Mouse (Mus musculus): ENCODE results near the gene Mgat3. TPM values are rescaled to one million over a fixed set of nuclear protein-coding genes. Genes with fewer than 3 reads are reported as not detected.

The Mgat3 gene
- 10.5 and 11.1 TPM in 2 replicates for polyA plus RNA-seq (2014; fragmentation: Nextera tagmentation; extraction: Ambion mirVana)

DNA sequence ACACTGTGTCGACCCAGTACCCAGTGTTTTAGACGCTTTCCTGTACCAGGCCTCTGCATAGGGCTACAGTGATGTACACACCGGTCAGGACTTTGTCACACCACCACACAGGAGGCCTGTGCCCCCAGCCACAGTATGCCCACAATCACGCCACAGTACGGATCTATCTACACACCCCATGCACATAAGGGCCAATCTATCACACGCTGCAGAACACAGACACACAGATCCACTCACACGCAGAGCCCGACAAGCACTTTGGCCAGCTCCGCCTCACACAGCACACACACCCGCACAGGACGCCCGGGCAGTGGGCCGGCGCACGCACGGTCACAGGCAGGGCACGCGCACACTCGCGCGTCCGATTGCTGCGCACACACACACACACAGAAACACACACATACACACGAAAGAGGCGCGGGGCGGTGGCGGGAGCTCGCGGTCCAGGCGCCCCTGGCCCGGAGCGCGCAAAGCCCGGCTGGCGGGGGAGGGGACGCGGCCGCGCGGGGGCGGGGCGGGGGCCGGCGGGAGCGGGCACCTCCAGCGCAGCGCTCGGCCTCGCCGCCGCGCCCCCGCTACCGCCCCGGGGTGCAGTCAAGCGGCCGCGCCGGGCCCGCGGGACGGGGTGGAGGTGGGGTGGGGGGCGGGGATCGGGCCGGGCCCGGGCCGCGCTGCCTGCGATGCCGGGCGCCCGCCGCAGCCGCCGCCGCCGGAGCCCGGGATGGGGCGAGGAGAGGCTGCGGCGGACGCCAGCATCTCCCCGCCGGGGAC, at the start of gene Mgat3:
Gene Mgat3 (plus strand): TSS at position 721 of the 771 bp plus-strand sequence.
- H3K36me3 ChIP-seq (ENCODE audit: control insufficient read depth, insufficient read depth, low read length): no peaks in the 10 kb centered on the region
- peaks cover 29% of the 10 kb centered on the region for H3K4me1 ChIP-seq (replicated peaks; ENCODE audit: control insufficient read depth, insufficient read depth, low read length)
- H3K4me3 ChIP-seq (ENCODE audit: low read depth, low read length): peak within 1 kb of the TSS; percentile 72
- peak within 1 kb of the TSS; percentile 68 for H3K27ac ChIP-seq (ENCODE audit: low read depth)
- peak within 1 kb of the TSS; percentile 52 for H3K4me2 ChIP-seq (ENCODE audit: low read length)
- H3K27me3 ChIP-seq (replicated peaks; ENCODE audit: control insufficient read depth, insufficient read depth, low read length): no peaks in the 10 kb centered on the region
- H3K9me3 ChIP-seq (ENCODE audit: control insufficient read depth, low read length): no peaks in the 10 kb centered on the region
- peak within 1 kb of the TSS; percentile 84 for H3K9ac ChIP-seq (ENCODE audit: low read length)
- peak; percentile 85 for DNase-seq (ENCODE audit: low spot score)
- peak; percentile 55 for ATAC-seq (replicated peaks; ENCODE audit: low FRiP score, low TSS enrichment, low read depth)
- 4% methylated on average over 43 of the region's 85 CpGs for WGBS

- H3K9ac ChIP-seq (ENCODE audit: low read length): no peak overlapping the region
- no peak overlapping the region for H3K27ac ChIP-seq (ENCODE audit: low read depth)
- no peaks in the 10 kb centered on the region for H3K9me3 ChIP-seq (ENCODE audit: control insufficient read depth, low read length)
- no peak overlapping the region for H3K4me3 ChIP-seq (ENCODE audit: low read depth, low read length)
- H3K4me2 ChIP-seq (ENCODE audit: low read length): no peak overlapping the region
- H3K27me3 ChIP-seq (replicated peaks; ENCODE audit: control insufficient read depth, insufficient read depth, low read length): no peaks in the 10 kb centered on the region
- H3K36me3 ChIP-seq (ENCODE audit: control insufficient read depth, insufficient read depth, low read length): no peaks in the 10 kb centered on the region
- H3K4me1 ChIP-seq (replicated peaks; ENCODE audit: control insufficient read depth, insufficient read depth, low read length): no peaks in the 10 kb centered on the region
- DNase-seq (ENCODE audit: low spot score) (no peak), ATAC-seq (replicated peaks; ENCODE audit: low FRiP score, low TSS enrichment, low read depth) (no peak)
- 81% methylated on average over 4 of the region's 4 CpGs for WGBS
Observed at GRCm38 (mm10) chr15:80124651-80125050, 48.9 kb upstream of the Mgat3 start.

GRCm38 (mm10) chr15:80127191-80127590, 46.3 kb upstream of the Mgat3 start:
- ATAC-seq (replicated peaks; ENCODE audit: low FRiP score, low TSS enrichment, low read depth): no peak
- Histone ChIP-seq H3K9me3 (ENCODE audit: control insufficient read depth, low read length) (no peaks in the 10 kb centered on the region), H3K36me3 (ENCODE audit: control insufficient read depth, insufficient read depth, low read length) (no peaks in the 10 kb centered on the region)

DNA sequence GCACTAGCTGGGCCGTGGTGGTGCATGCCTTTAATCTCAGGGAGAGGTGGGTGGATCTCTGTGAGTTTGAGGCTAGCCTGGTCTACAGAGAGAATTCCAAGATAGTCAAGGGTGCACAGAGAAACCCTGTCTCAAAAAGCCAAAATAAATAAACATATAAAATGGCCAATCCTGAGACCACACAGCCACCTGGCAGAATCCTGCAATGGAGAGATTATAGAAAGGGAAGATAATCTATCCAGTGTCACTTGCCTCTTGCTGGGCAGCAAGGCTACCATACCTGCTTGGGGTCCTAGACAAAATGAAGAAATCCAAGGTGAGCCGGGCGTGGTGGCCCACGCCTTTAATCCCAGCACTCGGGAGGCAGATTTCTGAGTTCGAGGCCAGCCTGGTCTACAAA, 43.5 kb upstream of the Mgat3 start:
- 91% methylated on average over 6 of the region's 6 CpGs for whole genome bisulfite sequencing
- no peak overlapping the region for H3K4me2 ChIP-seq (ENCODE audit: low read length)
- H3K27me3 ChIP-seq (replicated peaks; ENCODE audit: control insufficient read depth, insufficient read depth, low read length): no peaks in the 10 kb centered on the region

More at GRCm38 (mm10) chr15:80127191-80127590, 46.3 kb upstream of the Mgat3 start:
- H3K27ac ChIP-seq (ENCODE audit: low read depth): no peak overlapping the region
- WGBS: 64% methylated on average over 1 of the region's 1 CpGs
- no peak overlapping the region for H3K9ac ChIP-seq (ENCODE audit: low read length)
- no peak overlapping the region for H3K4me2 ChIP-seq (ENCODE audit: low read length)
- DNase-seq (ENCODE audit: low spot score): no peak
- H3K4me3 ChIP-seq (ENCODE audit: low read depth, low read length): no peak overlapping the region
- no peaks in the 10 kb centered on the region for H3K27me3 ChIP-seq (replicated peaks; ENCODE audit: control insufficient read depth, insufficient read depth, low read length)
- no peaks in the 10 kb centered on the region for H3K4me1 ChIP-seq (replicated peaks; ENCODE audit: control insufficient read depth, insufficient read depth, low read length)

DNA sequence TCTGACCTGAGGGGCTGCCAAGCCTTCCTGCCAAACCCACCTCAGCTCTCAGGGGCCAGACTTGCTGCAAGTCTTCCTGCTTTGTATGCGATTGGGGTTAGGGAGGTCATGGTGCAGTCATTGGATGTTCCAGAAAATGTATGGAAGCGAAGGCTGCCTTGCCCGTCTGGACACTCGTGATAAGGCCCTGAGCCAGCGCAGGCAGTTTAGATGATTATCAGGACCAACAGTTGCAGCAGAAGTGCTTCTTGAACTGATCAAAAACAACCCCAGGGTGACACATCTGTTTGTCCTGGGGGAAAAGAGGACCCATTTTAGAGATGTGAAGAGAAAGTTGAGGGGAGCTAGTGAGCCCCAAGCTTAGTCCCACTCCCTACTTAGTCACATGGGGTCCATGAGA, 42.8 kb upstream of the Mgat3 start:
- DNase-seq (ENCODE audit: low spot score): no peak
- 78% methylated on average over 5 of the region's 5 CpGs for WGBS

More for the DNA sequence above, 43.5 kb upstream of the Mgat3 start:
- no peak for ATAC-seq (replicated peaks; ENCODE audit: low FRiP score, low TSS enrichment, low read depth)
- no peak for DNase-seq (ENCODE audit: low spot score)
- Histone ChIP-seq H3K36me3 (ENCODE audit: control insufficient read depth, insufficient read depth, low read length) (no peaks in the 10 kb centered on the region), H3K4me3 (ENCODE audit: low read depth, low read length) (no peak overlapping the region), H3K4me1 (replicated peaks; ENCODE audit: control insufficient read depth, insufficient read depth, low read length) (peaks cover 13% of the 10 kb centered on the region), H3K27ac (ENCODE audit: low read depth) (no peak overlapping the region), H3K9me3 (ENCODE audit: control insufficient read depth, low read length) (no peaks in the 10 kb centered on the region), H3K9ac (ENCODE audit: low read length) (no peak overlapping the region)

DNA sequence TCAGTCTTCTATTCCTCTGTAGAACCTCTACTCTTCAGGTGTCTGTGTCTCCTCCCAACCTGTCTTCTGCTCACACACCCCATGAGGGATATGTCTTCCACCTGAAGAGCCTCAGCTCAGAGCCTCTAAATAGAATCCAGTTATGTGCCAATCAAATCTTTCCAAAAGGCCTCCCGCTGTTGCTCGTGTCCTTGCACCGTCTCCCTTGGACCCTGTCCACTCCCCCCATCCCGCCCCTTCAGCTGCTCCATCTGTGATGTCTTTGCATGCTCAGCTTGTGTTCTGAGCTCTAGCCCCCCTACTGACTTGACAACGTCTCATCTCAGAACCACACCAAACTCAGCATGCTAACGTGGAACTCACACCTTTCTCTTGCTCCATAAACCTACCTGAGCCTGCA, 42.1 kb upstream of the Mgat3 start:
- Histone ChIP-seq H3K4me1 (replicated peaks; ENCODE audit: control insufficient read depth, insufficient read depth, low read length) (peaks cover 15% of the 10 kb centered on the region), H3K9me3 (ENCODE audit: control insufficient read depth, low read length) (no peaks in the 10 kb centered on the region), H3K9ac (ENCODE audit: low read length) (no peak overlapping the region), H3K27ac (ENCODE audit: low read depth) (no peak overlapping the region), H3K4me3 (ENCODE audit: low read depth, low read length) (no peak overlapping the region), H3K36me3 (ENCODE audit: control insufficient read depth, insufficient read depth, low read length) (no peaks in the 10 kb centered on the region), H3K4me2 (ENCODE audit: low read length) (no peak overlapping the region), H3K27me3 (replicated peaks; ENCODE audit: control insufficient read depth, insufficient read depth, low read length) (no peaks in the 10 kb centered on the region)
- WGBS: 85% methylated on average over 6 of the region's 6 CpGs
- DNase-seq (ENCODE audit: low spot score) (no peak), ATAC-seq (replicated peaks; ENCODE audit: low FRiP score, low TSS enrichment, low read depth) (no peak)

More for the DNA sequence above, 42.8 kb upstream of the Mgat3 start:
- Histone ChIP-seq H3K4me1 (replicated peaks; ENCODE audit: control insufficient read depth, insufficient read depth, low read length) (peaks cover 15% of the 10 kb centered on the region), H3K27ac (ENCODE audit: low read depth) (no peak overlapping the region), H3K27me3 (replicated peaks; ENCODE audit: control insufficient read depth, insufficient read depth, low read length) (no peaks in the 10 kb centered on the region), H3K9me3 (ENCODE audit: control insufficient read depth, low read length) (no peaks in the 10 kb centered on the region), H3K9ac (ENCODE audit: low read length) (no peak overlapping the region), H3K36me3 (ENCODE audit: control insufficient read depth, insufficient read depth, low read length) (no peaks in the 10 kb centered on the region), H3K4me3 (ENCODE audit: low read depth, low read length) (no peak overlapping the region), H3K4me2 (ENCODE audit: low read length) (no peak overlapping the region)
- ATAC-seq (replicated peaks; ENCODE audit: low FRiP score, low TSS enrichment, low read depth): no peak

GRCm38 (mm10) chr15:80132452-80132851, 41.1 kb upstream of the Mgat3 start:
- H3K4me3 ChIP-seq (ENCODE audit: low read depth, low read length): peak overlapping the region; percentile 80
- 81% methylated on average over 9 of the region's 9 CpGs for WGBS
- no peaks in the 10 kb centered on the region for H3K36me3 ChIP-seq (ENCODE audit: control insufficient read depth, insufficient read depth, low read length)
- ATAC-seq (replicated peaks; ENCODE audit: low FRiP score, low TSS enrichment, low read depth) (no peak), DNase-seq (ENCODE audit: low spot score) (no peak)
- no peaks in the 10 kb centered on the region for H3K9me3 ChIP-seq (ENCODE audit: control insufficient read depth, low read length)
- peak overlapping the region; percentile 99; the same call in 1 of the 2 replicates for H3K27ac ChIP-seq (ENCODE audit: low read depth)
- H3K27me3 ChIP-seq (replicated peaks; ENCODE audit: control insufficient read depth, insufficient read depth, low read length): no peaks in the 10 kb centered on the region
- H3K9ac ChIP-seq (ENCODE audit: low read length): no peak overlapping the region
- H3K4me2 ChIP-seq (ENCODE audit: low read length): peak overlapping the region; percentile 88
- peaks cover 15% of the 10 kb centered on the region for H3K4me1 ChIP-seq (replicated peaks; ENCODE audit: control insufficient read depth, insufficient read depth, low read length)

- peak; percentile 96 for DNase-seq (ENCODE audit: low spot score)
- Histone ChIP-seq H3K36me3 (ENCODE audit: control insufficient read depth, insufficient read depth, low read length) (no peaks in the 10 kb centered on the region), H3K4me1 (replicated peaks; ENCODE audit: control insufficient read depth, insufficient read depth, low read length) (peaks cover 15% of the 10 kb centered on the region), H3K4me2 (ENCODE audit: low read length) (peak within 1 kb of the TSS; percentile 88), H3K9me3 (ENCODE audit: control insufficient read depth, low read length) (no peaks in the 10 kb centered on the region), H3K27me3 (replicated peaks; ENCODE audit: control insufficient read depth, insufficient read depth, low read length) (no peaks in the 10 kb centered on the region), H3K27ac (ENCODE audit: low read depth) (peak within 1 kb of the TSS; percentile 99), H3K4me3 (ENCODE audit: low read depth, low read length) (peak within 1 kb of the TSS; percentile 80), H3K9ac (ENCODE audit: low read length) (peak within 1 kb of the TSS; percentile 89)
- WGBS: under 1% methylated on average over 57 of the region's 59 CpGs
- peak; percentile 95 for ATAC-seq (replicated peaks; ENCODE audit: low FRiP score, low TSS enrichment, low read depth)
Observed at GRCm38 (mm10) chr15:80132993-80133586, 40.4 kb upstream of the Mgat3 start, which contains the start of gene Tab1. TSS of gene Tab1 (plus strand) at chr15:80133127.

Measured in intestine, embryonic 14.5 days (tissue).